Mouse (Mus musculus) heart, embryonic 11.5 days (tissue): ENCODE data around the gene Cers6. TPM values are rescaled to one million over a fixed set of nuclear protein-coding genes. Genes with fewer than 3 reads are reported as not detected.

Source experiments
- ATAC-seq: fragments of 200-750 bp; cut with Nextera tagmentation; replicated peaks from 2 replicates; pipeline ENCODE4 v1.8.0; 2017; ENCODE audit warnings: moderate library complexity; ENCODE audit not compliant: insufficient number of reproducible peaks, low FRiP score, low TSS enrichment
- H3K27ac ChIP-seq: fragments of 300-500 bp; sonication (generic); 2 replicates; pipeline ENCODE4 v1.5.1; 2014; ENCODE audit warnings: mild to moderate bottlenecking, low read depth, low read length
- H3K27me3 ChIP-seq: fragments of 300-500 bp; sonication (generic); 2 replicates; pipeline ENCODE4 v1.6.1; 2014; ENCODE audit warnings: mild to moderate bottlenecking, low read length, mixed read lengths; ENCODE audit not compliant: control insufficient read depth, insufficient read depth
- H3K36me3 ChIP-seq: fragments of 300-500 bp; sonication (generic); 2 replicates; pipeline ENCODE4 v1.6.1; 2014; ENCODE audit warnings: mild to moderate bottlenecking, low read length, moderate library complexity, mixed read lengths; ENCODE audit not compliant: control insufficient read depth, insufficient read depth
- H3K4me1 ChIP-seq: fragments of 300-500 bp; sonication (generic); 2 replicates; pipeline ENCODE4 v1.6.1; 2014; ENCODE audit warnings: low read length; ENCODE audit not compliant: control insufficient read depth, insufficient read depth
- H3K4me2 ChIP-seq: fragments of 300-500 bp; sonication (generic); 2 replicates; pipeline ENCODE4 v1.6.1; 2014; ENCODE audit warnings: mild to moderate bottlenecking, moderate library complexity
- H3K4me3 ChIP-seq: fragments of 300-500 bp; sonication (generic); 2 replicates; pipeline ENCODE4 v1.5.1; 2014; ENCODE audit warnings: low read depth, low read length
- H3K9ac ChIP-seq: fragments of 300-500 bp; sonication (generic); 2 replicates; pipeline ENCODE4 v1.6.1; 2014; ENCODE audit warnings: mild to moderate bottlenecking, low read depth, low read length, moderate library complexity
- H3K9me3 ChIP-seq: fragments of 300-500 bp; sonication (generic); replicated peaks from 2 replicates; pipeline ENCODE4 v1.6.1; 2016; ENCODE audit warnings: low read length; ENCODE audit not compliant: control insufficient read depth
- WGBS: fragments of 180-500 bp; shearing (Covaris S2); extraction: QIAGEN DNeasy Blood & Tissue Kit; methylation state at CpG from one replicate; pipeline ENCODE4 v1.1.7; 2014; ENCODE audit not compliant: insufficient replicate concordance; 5-methylcytosine and 5-hydroxymethylcytosine counted together
- polyA plus RNA-seq: library from polyadenylated mRNA; unstranded; fragments of >200 nt; fragmentation: Nextera tagmentation; extraction: Ambion mirVana; gene quantifications from 2 replicates; pipeline ENCODE4 v1.2.1, GENCODE M21; 2014

Cers6 gene
- polyA plus RNA-seq, 1 experiment from 2014 or later = 31.6 TPM

DNA sequence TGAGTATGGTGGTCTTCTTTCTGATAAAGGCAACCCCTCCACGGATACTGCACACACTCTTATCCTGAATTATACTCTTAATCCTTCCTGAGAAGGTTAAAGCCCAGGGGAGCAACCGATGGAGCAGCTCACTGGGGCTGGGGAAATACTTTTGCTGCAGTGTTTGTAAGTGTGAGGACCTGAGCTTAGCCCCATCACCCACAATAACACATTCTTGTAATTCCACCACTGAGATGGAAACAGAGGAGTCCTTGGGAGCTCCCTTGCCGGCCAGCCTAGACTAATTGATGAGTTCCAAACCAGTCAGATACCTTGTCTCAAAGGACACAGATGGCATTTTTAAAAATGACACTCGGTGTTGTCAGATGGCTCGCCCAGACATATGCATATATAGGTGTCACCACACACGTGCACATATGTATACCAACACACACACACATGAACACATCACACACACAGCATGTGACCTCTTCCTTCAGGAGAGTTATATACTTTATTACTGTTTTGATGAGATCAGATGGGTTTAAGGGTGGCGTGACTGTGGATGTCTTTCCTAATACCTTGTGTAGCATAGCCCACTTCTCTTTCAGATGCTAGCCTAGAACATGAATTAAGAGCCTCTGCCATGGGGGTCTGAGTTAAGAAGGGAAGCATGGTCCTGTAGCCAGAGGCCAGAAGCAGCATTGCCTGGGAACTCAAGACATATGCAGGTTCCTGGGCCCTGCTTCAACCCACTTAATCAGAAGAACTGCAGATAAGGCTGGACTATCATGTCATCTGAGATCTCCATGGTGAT, 210.4 kb downstream of the Cers6 start:
- ATAC-seq = no peak
- 42% methylated on average over 7 of the region's 7 CpGs for WGBS
- Histone ChIP-seq H3K36me3 (no peaks in the 10 kb centered on the region), H3K4me2 (peak overlapping the region; percentile 24), H3K27me3 (no peaks in the 10 kb centered on the region), H3K27ac (no peak overlapping the region), H3K4me1 (peaks cover 12% of the 10 kb centered on the region), H3K9me3 (no peaks in the 10 kb centered on the region), H3K4me3 (no peak overlapping the region), H3K9ac (no peak overlapping the region)

DNA sequence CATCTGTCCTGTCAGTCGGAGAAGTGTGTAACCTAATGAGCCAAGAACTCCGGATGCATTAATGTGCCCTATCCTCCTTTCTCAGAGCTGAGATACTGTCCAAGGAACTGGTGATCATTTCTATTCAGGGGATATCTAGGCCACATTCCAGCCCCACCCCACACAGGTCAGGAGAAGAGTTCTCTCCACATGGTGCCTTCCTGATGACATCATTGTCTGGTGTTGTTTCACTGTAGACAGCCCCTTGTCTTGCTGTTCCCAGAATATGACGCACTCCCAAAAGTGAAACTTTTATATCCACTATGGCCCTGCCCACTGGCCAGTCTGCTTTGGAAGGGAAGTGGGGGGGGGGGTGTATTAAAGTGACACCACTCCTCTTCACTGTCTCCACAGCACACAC, 215.9 kb downstream of the Cers6 start:
- no peak overlapping the region for H3K4me3 ChIP-seq
- ATAC-seq = 0 out of 2 replicates have a peak, but pooled peaks have one; percentile 22
- 58% methylated on average over 3 of the region's 3 CpGs for WGBS
- H3K27me3 ChIP-seq = no peaks in the 10 kb centered on the region
- no peak overlapping the region for H3K9ac ChIP-seq
- H3K4me2 ChIP-seq = no peak overlapping the region
- H3K4me1 ChIP-seq = no peaks in the 10 kb centered on the region
- no peaks in the 10 kb centered on the region for H3K36me3 ChIP-seq
- no peaks in the 10 kb centered on the region for H3K9me3 ChIP-seq
- no peak overlapping the region for H3K27ac ChIP-seq

GRCm38 (mm10) chr2:69080760-69081159, 219.5 kb downstream of the Cers6 start:
- H3K4me2 ChIP-seq = no peak overlapping the region
- no peaks in the 10 kb centered on the region for H3K9me3 ChIP-seq
- H3K27me3 ChIP-seq = no peaks in the 10 kb centered on the region
- no peaks in the 10 kb centered on the region for H3K36me3 ChIP-seq
- WGBS = 71% methylated on average over 1 of the region's 1 CpGs
- H3K27ac ChIP-seq = no peak overlapping the region
- no peaks in the 10 kb centered on the region for H3K4me1 ChIP-seq
- H3K9ac ChIP-seq = no peak overlapping the region
- ATAC-seq = no peak
- H3K4me3 ChIP-seq = no peak overlapping the region

GRCm38 (mm10) chr2:69082499-69083197, 221.4 kb downstream of the Cers6 start:
- no peak for ATAC-seq
- no peaks in the 10 kb centered on the region for H3K4me1 ChIP-seq
- no peak overlapping the region for H3K4me3 ChIP-seq
- no peak overlapping the region for H3K9ac ChIP-seq
- no peak overlapping the region for H3K4me2 ChIP-seq
- H3K27me3 ChIP-seq = no peaks in the 10 kb centered on the region
- H3K27ac ChIP-seq = no peak overlapping the region
- 59% methylated on average over 8 of the region's 8 CpGs for WGBS
- no peaks in the 10 kb centered on the region for H3K9me3 ChIP-seq
- no peaks in the 10 kb centered on the region for H3K36me3 ChIP-seq

DNA sequence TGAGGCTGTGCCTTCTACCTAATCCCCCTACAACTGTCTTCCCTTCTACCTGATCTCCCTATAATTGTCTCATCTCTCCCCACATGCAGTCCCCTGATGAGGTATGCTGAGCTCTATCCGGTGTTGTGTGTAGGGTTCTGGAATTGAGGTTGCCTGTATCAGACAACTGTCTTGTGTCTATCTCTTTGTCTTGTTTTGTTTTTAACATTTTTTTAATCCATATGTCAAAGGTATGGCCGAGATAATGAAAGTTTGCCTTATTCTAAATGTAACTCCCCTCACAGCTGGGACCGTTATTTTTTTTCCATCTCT, 221.9 kb downstream of the Cers6 start:
- 87% methylated on average over 3 of the region's 3 CpGs for WGBS
- Histone ChIP-seq H3K27ac (no peak overlapping the region), H3K9me3 (no peaks in the 10 kb centered on the region), H3K36me3 (no peaks in the 10 kb centered on the region), H3K4me3 (no peak overlapping the region), H3K27me3 (no peaks in the 10 kb centered on the region), H3K4me1 (no peaks in the 10 kb centered on the region), H3K4me2 (no peak overlapping the region), H3K9ac (no peak overlapping the region)
- no peak for ATAC-seq

DNA sequence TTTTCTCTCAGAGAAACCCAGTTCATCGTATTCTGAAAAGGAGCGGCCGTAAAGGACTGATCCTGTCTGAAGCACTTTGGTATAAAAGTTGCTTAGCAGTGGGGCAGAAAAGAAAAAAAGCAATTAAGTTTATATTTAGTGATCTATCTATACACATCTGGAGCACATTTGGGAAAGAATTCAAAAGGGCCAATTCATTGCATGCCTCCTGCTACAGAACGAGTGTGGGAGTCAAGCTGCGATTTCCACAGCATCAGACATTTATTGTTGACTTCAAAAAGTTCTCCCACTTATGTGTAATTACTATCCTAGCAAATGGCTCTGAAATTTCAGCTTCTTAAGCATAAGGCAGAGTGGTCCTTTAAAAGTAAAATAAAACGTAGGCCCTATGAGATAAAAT, 223.2 kb downstream of the Cers6 start:
- 81% methylated on average over 6 of the region's 6 CpGs for WGBS
- Histone ChIP-seq H3K4me2 (no peak overlapping the region), H3K9ac (no peak overlapping the region), H3K4me3 (no peak overlapping the region), H3K36me3 (no peaks in the 10 kb centered on the region), H3K4me1 (no peaks in the 10 kb centered on the region), H3K9me3 (no peaks in the 10 kb centered on the region), H3K27me3 (no peaks in the 10 kb centered on the region), H3K27ac (no peak overlapping the region)
- ATAC-seq = no peak

GRCm38 (mm10) chr2:69086505-69087260, 225.4 kb downstream of the Cers6 start:
- no peak overlapping the region for H3K4me2 ChIP-seq
- no peaks in the 10 kb centered on the region for H3K4me1 ChIP-seq
- ATAC-seq = no peak
- no peak overlapping the region for H3K27ac ChIP-seq
- no peaks in the 10 kb centered on the region for H3K9me3 ChIP-seq
- H3K36me3 ChIP-seq = no peaks in the 10 kb centered on the region
- H3K9ac ChIP-seq = no peak overlapping the region
- H3K4me3 ChIP-seq = no peak overlapping the region
- no peaks in the 10 kb centered on the region for H3K27me3 ChIP-seq
- WGBS = 57% methylated on average over 8 of the region's 8 CpGs

DNA sequence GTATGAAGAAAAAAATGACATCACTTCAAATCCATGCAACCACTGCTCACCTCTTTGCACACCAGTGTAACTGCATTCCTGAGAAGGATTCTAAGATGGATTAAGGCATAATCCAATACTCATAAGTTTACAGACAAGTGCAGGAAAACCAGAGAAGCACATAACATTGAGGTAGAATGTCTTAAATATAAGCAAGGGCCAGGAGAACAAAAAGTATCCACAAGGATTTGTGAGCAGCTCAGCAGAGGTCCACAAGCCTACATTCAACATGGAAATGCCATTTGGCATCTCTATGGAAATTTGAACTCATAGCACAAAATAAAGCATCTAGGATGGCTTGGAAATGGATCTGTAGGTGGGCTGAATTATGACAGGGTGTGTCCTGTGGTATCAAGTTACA, 234.6 kb downstream of the Cers6 start:
- no peak overlapping the region for H3K4me3 ChIP-seq
- no peaks in the 10 kb centered on the region for H3K27me3 ChIP-seq
- no peaks in the 10 kb centered on the region; the same call in 1 of the 2 replicates for H3K36me3 ChIP-seq
- ATAC-seq = no peak
- H3K9me3 ChIP-seq = no peaks in the 10 kb centered on the region
- H3K4me2 ChIP-seq = no peak overlapping the region
- H3K27ac ChIP-seq = no peak overlapping the region
- no peak overlapping the region for H3K9ac ChIP-seq
- H3K4me1 ChIP-seq = no peaks in the 10 kb centered on the region
